Mouse (Mus musculus): ENCODE measurements around the gene Aph1a.
"Not testable (repeated sequence)": the region's sequence is repeated elsewhere in the genome, so short reads cannot be mapped to it uniquely, and the experiment has no call there.

Aph1a gene

GRCm38 (mm10) chr3:95887596-95887995 is 6.2 kb upstream of the Aph1a start:
- no peak for DNase-seq (ENCODE audit: inconsistent ontology term)

- DNase-seq (ENCODE audit: inconsistent ontology term): no peak
These were observed 4.1 kb upstream of the Aph1a start for GRCm38 (mm10) chr3:95889664-95890063.

GRCm38 (mm10) chr3:95891211-95892065 is 2.3 kb upstream of the Aph1a start, which contains the start of gene BC028528:
BC028528 (minus strand) TSS chr3:95892005.
- no peak for DNase-seq (ENCODE audit: inconsistent ontology term)

- no peak for DNase-seq (ENCODE audit: inconsistent ontology term)
These were observed 1.4 kb upstream of the Aph1a start for GRCm38 (mm10) chr3:95892066-95893052.

- DNase-seq (ENCODE audit: inconsistent ontology term): no peak
These were observed 643 bp upstream of the Aph1a start for GRCm38 (mm10) chr3:95893126-95893525.

DNA sequence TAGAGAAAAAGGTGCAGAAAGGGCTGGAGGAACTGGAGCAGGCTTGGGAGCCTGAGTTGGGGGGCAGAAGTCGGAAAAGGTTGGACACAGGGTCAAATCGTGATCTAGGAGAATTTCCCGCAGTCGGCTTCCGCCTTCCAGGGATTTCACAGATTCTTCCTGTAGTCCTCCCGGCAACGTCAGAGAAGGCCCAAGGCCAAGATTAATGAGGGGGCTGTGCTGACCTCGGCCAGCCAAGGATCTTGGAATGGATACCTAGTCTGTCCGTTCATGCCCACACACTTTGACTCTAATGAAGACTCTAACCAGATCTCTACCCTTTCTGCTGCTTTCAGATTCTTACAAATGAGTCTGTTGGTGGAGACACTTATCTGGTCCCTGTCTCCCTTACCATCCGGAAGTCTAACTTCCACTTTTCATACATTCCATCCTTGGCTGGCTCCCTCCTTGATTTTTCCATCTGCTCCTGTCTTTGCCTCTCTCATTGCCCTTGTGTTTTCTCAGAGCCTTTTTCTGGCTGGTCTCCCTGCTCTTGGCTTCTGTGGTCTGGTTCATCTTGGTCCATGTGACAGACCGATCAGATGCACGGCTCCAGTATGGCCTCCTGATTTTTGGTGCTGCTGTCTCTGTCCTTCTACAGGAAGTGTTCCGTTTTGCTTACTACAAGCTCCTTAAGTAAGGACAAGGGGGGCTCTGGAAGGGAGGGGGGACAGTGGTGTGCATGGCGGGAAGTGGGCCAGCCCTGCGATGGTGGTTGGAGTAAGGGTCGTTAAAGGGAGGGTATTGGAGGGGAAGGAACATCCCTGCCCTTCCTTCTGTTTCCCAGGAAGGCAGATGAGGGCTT is 770 bp downstream of the Aph1a start:
- peak; percentile 78 for DNase-seq (ENCODE audit: inconsistent ontology term)

GRCm38 (mm10) chr3:95895501-95895900 is 1.7 kb downstream of the Aph1a start:
- DNase-seq (ENCODE audit: inconsistent ontology term): not testable (repeated sequence)

- no peak for DNase-seq (ENCODE audit: inconsistent ontology term)
These were observed 6.2 kb downstream of the Aph1a start for GRCm38 (mm10) chr3:95899800-95900524.

DNA sequence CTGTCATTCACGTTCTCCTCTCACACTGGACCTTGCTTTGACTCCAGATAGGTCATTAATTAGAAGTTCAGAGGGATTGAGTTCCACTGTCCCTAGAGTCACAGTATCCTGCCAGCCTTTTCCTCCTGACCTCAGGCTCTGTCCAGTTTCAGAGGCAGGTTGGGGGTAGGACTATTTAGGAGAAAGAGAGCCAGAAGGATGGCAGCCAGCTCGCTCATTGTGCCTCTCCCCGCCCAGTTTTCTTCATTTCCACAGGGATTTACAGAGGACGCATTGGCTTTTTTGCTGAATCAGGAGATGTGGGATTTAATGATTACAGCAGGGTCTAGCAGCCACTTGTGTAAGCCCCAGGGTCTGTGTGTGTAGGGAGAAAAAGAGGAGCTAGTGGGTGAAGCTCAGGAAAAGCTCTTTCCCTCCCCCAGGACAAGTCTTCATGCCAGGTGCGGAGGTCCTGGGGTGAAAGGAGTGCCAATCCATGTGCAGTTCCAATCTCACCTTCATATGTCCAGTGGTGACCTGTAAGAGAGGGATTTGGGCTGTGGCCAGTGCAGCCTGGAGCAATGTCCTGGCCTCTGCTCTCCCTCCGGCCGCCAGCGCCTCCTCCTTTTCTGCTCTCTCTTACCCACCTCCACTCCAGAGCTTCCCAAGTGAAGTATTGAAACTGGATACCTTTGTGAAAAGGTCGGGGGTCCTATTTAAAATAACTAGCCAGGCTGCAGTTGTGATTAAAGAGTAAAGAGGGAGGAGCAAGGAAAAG is 8.0 kb downstream of the Aph1a start:
- DNase-seq (ENCODE audit: inconsistent ontology term): no peak

GRCm38 (mm10) chr3:95902373-95902625 is 8.5 kb downstream of the Aph1a start:
- no peak for DNase-seq (ENCODE audit: inconsistent ontology term)

DNA sequence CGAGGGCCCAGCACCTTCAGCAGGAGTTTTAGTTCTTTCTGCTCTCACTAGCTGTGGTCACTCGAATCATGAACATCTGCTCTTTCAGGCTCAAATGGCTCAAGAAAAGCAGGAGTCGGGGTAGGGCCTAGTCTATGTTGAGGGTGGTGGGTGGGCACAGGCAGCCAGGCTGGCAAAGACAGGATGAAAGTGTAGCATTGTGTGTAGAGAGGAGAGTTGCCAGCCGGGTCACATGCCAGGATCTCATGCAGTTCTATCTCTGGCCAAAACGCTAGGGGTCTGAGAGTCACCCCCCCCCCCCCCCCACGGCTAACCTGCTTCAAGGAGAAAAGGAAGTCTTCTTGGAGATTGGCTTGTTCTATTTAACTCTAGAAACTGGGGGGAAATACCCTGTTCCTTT is 8.9 kb downstream of the Aph1a start:
- no peak for DNase-seq (ENCODE audit: inconsistent ontology term)

- DNase-seq (ENCODE audit: inconsistent ontology term): no peak
These were observed 10.2 kb downstream of the Aph1a start for GRCm38 (mm10) chr3:95903753-95904502.

DNA sequence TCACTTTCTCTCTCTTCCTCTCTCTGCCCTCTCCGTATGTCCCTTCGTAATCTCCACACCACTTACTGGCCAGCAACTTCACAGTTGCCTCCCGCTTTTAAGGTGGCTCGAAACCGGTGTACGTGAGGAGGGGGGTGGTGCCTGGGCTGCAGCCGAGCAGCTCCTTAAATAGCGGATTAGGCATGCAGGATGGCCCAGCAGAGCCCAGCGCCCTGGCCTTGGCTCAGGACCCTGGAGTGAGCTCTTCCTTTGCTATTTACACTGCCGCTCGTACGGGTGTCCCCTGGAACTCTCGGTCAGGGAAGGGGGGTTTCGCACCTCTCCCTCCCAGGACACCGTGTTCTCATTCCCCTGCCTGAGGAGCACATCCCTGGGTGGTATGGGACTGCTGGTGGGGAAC is 10.8 kb downstream of the Aph1a start, which contains the start of gene Car14:
TSS of gene Car14 (minus strand) at position 124 of the 400 bp plus-strand sequence.
- peak; percentile 44 for DNase-seq (ENCODE audit: inconsistent ontology term)

DNA sequence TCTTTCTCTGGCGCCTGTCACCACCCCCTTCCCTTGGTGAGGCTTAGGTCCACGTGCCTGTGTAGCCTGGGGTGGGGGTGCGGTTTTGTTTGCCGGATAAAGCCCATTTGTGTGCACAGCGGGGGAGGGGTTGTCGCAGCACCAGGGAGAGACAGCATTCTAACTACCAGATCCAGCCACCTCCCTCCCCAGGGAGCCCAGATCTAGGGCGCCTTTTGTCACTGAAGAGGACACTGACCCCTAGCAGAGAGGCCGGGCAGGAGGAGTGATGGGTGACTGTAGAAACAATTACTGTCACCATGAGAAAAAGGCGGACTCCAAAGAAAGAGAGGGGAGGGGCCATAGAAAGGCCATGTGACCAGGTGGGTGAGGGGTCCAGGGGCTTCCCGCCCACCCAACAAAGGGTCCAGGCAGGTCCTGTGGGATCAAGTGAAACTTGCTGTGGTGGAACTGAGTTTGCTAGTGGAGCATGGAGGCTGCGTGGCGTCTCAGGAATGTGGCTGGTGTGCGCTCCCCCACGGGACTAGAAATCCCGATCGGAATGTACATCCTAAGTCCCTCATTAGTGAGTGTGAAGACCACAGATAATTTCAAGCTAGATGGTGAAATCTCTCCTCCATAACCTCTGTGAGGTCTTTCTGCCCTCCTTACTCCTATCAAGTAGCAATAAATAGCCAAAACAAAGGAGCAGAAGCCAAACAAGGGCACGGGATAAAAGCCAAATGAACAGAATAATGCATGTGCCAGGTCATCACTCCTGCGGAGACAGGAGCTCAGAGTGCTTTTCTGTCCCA is 11.6 kb downstream of the Aph1a start:
- DNase-seq (ENCODE audit: inconsistent ontology term): peak; percentile 80

DNA sequence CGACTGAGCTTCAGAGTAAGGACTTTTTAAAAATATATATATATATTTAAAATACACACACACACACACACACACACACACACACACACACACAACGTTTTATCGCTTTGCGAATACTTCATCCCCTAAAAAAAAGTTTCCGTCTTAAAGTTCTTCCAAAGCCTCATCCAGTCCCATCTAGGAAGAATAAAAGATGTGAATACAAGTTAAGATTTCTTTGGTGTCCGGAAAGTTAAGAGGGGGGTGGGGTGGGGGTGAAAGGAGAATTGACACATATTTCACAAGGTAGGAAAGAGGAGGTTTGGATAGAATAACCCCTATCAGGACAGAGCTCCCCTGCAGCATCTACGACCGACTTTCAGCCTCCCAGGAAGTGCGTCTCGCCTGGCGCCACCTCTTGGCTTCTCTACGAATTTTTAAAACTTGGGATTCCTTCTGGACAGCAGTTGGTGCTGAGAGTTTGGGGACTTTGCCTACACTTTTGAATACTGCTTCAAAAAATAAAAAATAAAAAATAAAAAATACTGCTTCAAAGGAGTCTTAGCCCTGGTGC is 12.2 kb downstream of the Aph1a start:
- DNase-seq (ENCODE audit: inconsistent ontology term): peak; percentile 54

DNA sequence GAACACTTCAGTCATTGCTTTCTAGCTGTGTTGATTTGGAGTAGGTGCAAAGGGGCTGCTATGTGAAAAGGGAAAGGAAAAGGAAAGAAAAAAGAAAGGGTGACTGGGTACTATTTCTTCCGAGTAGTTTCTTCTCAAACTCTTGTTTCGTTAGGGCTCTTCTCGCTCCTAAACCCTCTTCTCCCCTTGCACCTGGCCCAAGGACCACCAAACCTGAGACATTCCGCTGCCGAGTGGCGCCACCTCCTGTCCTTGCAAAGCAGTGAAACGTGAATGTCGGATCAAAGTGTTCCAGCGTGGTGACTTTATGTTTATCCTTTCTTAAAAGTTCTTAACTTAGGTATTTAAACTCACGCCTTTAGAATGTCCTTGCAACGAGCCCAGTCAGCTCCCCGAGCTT is 13.1 kb downstream of the Aph1a start:
- peak; percentile 23 for DNase-seq (ENCODE audit: inconsistent ontology term)

DNA sequence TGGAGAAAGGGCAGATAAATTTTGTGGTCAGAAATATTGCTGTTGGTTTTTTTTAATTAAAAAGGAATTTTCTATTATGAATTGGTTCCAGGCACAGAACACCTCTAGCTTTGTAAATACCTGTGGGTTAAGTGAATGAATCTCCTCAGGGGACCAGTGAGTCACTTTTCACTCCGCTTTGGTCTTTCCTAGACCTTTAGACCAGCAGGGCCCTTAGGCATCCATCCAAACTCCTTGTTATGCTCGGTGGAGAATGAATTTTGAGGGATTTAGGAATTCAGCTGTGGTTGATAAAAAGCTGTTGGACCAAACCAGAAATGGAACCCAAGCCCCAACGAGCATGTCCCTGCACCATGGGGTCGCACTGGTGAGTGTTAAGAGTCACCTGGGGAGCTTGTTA is 13.8 kb downstream of the Aph1a start:
- peak; percentile 79 for DNase-seq (ENCODE audit: inconsistent ontology term)

DNA sequence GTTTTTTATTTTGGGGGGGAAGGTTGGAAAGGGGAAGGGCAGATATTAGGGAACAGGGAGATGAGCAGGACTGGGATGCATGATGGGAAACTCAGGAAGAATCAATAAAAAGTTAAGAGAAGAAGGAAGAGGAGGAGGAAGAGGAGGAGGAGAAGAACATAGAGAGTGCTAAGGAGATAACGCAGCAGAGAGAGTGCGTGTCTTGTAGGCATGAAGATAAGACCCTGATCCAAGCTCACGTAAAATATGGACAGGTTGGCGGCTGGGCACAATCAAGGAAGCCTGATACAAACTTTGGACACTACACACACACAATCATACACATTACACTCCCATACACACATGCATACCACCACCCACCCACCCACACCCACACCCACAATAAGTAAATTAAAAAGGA is 20.9 kb downstream of the Aph1a start:
- no peak for DNase-seq (ENCODE audit: inconsistent ontology term)
